Mouse (Mus musculus) gastrocnemius, postnatal 14 days (tissue): ENCODE results near the gene Ezh1. TPM values are rescaled to one million over a fixed set of nuclear protein-coding genes. Genes with fewer than 3 reads are reported as not detected.

ENCODE experiments used
- DNase-seq: peaks from one replicate; pipeline ENCODE4 v3.0.0; 2021; ENCODE audit warnings: mixed read lengths
- intact Hi-C: fragments of 180-260 bp; cut with DNase I; formaldehyde crosslinking; loops from one replicate; pipeline ENCODE4 v1.15.1; 2025; ENCODE audit warnings: low total_unique reads
- total RNA-seq, 2 experiments: library from RNA; stranded (reverse); gene quantifications; 2 replicates each; pipeline ENCODE4 v1.2.3; 2021

Ezh1 gene
- total RNA-seq, 2 experiments from 2014 or later: 13.5 to 18.1 TPM

GRCm38 (mm10) chr11:101188166-101188805 lies 38.0 kb downstream of the Ezh1 start:
- intact Hi-C loops: loop anchor here (10.0 kb wide), 2 partner anchors 203 to 303 kb away; no protein-coding TSS in a partner anchor
- DNase-seq: no peak

DNA sequence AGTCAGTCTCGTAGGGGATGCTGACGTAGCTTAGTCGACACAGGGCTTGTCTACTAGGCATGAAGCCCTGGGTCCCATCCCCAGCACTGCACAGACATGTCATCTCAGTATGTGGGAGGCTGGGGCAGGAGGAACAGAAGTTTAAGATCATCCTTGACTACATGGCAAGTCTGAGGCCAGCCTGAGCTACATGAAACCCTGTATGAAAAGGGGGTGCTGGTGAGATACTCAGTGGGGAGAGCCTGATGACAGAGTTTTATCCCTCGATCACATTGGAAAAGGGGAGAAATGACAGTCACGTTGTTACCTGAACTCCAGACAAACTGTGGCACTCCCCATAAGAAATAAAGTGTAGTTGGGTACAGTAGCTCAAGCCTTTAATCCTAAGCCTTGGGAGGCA lies 38.7 kb downstream of the Ezh1 start:
- no peak for DNase-seq
- intact Hi-C loops: loop anchor here (10.0 kb wide), 2 partner anchors 203 to 303 kb away; no protein-coding TSS in a partner anchor

GRCm38 (mm10) chr11:101186526-101187247 lies 39.6 kb downstream of the Ezh1 start:
- no peak for DNase-seq
- intact Hi-C loops: loop anchor here (10.0 kb wide), 2 partner anchors 202 to 302 kb away; no protein-coding TSS in a partner anchor

DNA sequence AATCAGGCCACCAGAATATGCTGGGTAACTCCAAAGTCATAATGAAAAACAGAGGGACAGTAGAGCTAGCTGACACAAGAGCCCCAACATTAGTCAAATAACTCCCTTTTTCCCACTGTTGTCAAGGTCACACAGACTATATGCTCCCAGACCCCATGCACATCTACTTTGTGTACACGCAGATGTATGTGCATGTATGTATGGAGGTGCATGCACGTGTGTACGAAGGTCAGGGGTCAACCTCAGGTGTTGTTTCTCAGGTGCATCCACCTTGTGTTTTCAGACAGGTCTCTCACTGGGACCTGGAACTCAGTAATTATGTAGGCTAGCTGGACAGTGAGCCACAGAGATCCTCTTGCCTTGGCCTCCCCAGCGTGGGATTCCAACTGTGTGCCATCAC lies 40.8 kb downstream of the Ezh1 start:
- intact Hi-C loops: loop anchor here (10.0 kb wide), 2 partner anchors 201 to 301 kb away; no protein-coding TSS in a partner anchor
- no peak for DNase-seq

GRCm38 (mm10) chr11:101184984-101185383 lies 41.3 kb downstream of the Ezh1 start:
- no peak for DNase-seq
- intact Hi-C loops: loop anchor here (10.0 kb wide), 2 partner anchors 200 to 300 kb away; no protein-coding TSS in a partner anchor

DNA sequence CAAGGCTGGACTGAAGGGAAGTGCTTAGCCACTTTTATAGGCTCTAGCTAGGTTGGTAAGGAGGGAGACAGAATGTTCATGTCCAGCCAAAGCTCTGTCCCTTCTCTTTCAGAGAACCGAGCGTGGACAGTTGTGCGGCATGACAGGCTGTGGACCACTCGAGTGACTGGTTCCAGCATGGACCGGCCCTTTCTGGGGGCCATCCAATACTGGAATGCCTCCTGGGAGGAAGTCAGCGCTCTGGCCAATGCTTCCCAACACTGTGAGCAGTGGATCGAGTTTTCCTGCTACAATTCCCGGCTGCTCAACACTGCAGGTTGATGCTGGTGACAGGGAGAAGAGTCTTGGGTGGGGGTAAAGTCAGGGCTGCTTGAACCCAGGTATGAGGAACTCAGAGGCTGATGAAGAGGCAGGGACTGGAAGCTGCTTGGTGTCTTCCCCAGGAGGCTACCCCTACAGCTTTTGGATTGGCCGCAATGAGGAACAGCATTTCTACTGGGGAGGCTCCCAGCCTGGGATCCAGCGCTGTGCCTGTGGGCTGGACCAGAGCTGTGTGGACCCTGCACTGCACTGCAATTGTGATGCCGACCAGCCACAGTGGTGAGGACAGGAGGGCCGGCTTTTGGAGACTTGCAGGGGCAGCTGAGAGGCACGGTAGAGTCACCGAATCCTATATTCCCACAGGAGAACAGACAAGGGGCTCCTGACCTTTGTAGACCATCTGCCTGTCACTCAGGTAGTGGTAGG lies 43.3 kb downstream of the Ezh1 start:
- no peak for DNase-seq
- intact Hi-C loops: loop anchor here (10.0 kb wide), 2 partner anchors 198 to 298 kb away; no protein-coding TSS in a partner anchor

DNA sequence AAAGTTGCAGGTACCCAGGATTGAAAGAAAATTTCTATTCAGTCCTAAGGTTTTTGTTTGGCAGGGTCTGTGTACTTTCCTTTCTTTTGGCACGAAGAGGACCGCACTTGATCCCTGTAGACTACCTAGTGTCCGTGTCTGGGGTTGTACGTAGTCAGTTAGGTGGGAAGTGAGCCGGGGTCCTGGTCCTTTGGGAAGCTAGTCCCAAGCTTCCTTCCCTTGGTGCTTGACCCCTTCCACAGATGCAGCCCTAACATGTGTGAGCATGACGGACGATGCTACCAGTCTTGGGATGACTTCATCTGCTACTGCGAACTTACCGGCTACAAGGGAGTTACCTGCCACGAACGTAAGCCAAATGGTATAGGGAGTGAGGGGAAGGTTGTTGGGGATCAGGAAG lies 44.3 kb downstream of the Ezh1 start:
- DNase-seq: no peak
- intact Hi-C loops: loop anchor here (10.0 kb wide), 2 partner anchors 197 to 297 kb away; no protein-coding TSS in a partner anchor

DNA sequence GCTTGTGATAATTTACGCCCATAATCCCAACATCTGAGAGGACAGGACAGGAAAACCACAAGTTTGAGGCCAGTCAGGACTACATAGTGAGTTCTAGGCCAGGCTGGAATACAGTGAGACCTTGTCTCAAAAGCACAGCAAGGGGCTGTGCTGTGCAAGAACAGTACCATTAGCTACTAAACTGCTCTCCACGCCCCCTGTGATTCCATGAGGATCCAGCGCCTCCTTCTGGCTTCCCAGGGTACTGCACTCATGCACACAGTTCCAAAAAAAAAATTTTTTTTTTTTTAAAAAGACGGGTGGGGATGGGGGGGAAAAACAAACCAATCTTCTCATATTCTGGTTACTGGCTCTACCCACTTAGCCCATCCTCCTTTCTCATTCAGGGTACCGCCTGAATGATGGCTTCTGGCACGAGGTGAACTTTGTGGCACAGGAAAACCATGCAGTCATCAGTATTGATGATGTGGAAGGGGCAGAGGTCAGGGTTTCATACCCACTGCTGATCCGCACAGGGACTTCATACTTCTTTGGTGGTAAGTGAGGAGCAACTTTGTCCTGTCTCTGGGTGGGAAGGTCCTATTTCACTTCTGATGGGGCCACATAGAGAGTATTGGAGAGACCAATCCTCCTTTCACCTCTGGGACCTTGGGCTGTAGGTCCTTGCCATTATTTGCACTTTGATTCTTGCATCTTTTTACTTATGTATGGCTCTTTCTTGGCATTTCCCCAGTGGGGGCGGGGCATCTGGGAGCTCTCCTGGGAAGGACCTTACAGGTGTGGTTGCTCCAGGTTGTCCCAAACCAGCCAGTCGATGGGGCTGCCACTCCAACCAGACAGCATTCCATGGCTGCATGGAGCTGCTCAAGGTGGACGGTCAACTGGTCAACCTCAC lies 45.2 kb downstream of the Ezh1 start:
- intact Hi-C loops: loop anchor here (10.0 kb wide), 2 partner anchors 196 to 296 kb away; no protein-coding TSS in a partner anchor
- peak; percentile 76 for DNase-seq

DNA sequence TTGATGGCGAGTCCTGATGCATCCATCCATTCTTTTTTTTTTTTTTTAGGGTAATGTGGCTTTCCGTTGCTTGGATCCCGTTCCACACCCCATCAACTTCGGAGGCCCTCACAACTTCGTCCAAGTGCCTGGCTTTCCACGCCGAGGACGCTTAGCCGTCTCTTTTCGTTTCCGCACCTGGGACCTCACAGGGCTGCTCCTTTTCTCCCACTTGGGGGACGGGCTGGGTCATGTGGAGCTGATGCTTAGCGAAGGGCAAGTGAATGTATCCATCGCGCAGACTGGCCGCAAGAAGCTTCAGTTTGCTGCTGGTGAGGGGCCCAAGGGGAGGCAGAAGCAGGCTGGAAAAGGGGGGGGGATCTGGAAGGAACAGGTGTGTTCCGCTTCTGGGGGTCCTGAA lies 46.0 kb downstream of the Ezh1 start:
- no peak for DNase-seq
- intact Hi-C loops: loop anchor here (10.0 kb wide), 2 partner anchors 195 to 295 kb away; no protein-coding TSS in a partner anchor

GRCm38 (mm10) chr11:101179306-101179705 lies 47.0 kb downstream of the Ezh1 start:
- DNase-seq: no peak
- intact Hi-C loops: loop anchor here (5.0 kb wide), 1 partner anchor 82 kb away; the partner anchor contains the start of gene Psmc3ip

DNA sequence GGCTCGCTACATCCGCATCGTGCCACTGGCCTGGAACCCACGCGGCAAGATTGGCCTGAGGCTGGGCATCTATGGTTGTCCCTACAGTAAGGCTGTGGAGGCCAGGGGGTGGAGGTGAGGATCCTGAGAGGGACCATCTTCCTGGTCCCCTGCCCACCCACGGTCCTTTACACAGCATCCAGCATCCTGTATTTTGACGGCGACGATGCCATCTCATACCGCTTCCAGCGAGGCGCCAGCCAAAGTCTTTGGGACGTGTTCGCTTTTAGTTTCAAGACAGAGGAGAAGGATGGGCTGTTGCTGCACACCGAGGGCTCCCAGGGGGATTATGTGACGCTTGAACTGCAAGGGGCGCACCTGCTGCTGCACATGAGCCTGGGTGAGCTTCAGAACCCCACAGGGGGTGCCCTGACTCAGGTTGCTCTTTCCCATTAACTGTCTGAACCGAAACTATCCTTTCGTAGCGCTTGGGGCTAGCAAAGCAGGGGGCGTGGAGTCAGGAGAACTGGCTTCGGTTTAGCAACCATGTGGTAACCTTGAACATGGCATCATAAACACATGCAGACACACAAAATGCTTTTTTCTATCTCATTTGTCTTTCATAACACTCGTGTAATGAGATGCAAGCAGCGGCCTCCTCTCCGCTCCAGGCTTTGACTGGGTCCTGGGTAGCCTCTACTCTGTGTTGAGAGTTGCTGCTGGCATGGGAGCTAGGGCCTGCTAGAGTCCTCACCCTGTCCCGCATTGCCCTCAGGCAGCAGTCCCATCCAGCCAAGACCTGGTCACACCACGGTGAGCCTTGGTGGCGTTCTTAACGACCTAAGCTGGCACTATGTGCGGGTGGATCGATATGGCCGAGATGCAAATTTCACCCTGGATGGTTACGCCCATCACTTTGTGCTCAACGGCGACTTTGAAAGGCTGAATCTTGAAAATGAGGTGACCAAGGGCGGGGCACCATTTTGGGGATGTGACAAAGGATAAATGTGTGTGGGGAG lies 47.9 kb downstream of the Ezh1 start:
- intact Hi-C loops: loop anchor here (5.0 kb wide), 1 partner anchor 81 kb away; the partner anchor contains the start of gene Psmc3ip
- DNase-seq: no peak

DNA sequence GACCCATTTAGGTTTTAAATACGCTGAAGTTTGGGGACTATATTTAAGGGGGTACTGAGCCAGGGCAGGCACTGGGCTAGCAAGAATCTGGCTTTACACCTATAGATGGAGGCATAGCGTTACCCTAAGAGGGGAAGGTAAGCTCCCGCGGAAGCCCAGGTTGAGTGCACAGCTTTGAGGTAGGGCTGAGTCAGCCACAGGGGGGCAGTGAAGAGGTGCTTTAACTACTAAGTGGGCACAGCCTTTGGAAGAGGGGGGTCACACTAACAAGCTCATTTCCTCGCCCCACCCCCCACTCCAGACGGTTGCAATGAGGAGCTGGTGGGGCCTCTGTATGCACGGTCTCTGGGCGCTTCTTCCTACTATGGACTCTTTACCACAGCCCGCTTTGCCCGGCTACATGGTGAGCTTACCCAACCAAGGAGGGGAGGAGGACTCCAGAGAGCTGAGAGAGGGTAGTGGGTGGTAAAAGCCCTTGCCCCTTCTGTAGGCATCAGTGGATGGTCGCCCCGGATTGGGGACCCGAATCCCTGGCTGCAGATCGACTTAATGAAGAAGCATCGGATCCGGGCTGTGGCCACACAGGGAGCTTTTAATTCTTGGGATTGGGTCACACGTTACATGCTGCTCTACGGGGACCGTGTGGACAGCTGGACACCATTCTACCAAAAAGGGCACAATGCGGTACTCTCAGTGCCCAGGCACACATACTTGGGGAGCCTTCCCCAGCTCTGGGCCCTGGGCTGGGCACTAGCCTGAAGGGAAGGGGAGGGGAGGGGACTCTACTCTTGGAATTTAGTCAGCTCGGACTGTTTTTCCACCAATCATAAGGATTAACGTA lies 49.1 kb downstream of the Ezh1 start:
- peak; percentile 48 for DNase-seq
- intact Hi-C loops: loop anchor here (5.0 kb wide), 1 partner anchor 80 kb away; the partner anchor contains the start of gene Psmc3ip

GRCm38 (mm10) chr11:101176117-101176691 lies 50.1 kb downstream of the Ezh1 start:
- intact Hi-C loops: loop anchor here (5.0 kb wide), 1 partner anchor 79 kb away; the partner anchor contains the start of gene Psmc3ip
- peak; percentile 61 for DNase-seq

- intact Hi-C loops: loop anchor here (5.0 kb wide), 1 partner anchor 78 kb away; the partner anchor contains the start of gene Psmc3ip
- no peak for DNase-seq
Observed at GRCm38 (mm10) chr11:101175636-101176116, 50.6 kb downstream of the Ezh1 start.

DNA sequence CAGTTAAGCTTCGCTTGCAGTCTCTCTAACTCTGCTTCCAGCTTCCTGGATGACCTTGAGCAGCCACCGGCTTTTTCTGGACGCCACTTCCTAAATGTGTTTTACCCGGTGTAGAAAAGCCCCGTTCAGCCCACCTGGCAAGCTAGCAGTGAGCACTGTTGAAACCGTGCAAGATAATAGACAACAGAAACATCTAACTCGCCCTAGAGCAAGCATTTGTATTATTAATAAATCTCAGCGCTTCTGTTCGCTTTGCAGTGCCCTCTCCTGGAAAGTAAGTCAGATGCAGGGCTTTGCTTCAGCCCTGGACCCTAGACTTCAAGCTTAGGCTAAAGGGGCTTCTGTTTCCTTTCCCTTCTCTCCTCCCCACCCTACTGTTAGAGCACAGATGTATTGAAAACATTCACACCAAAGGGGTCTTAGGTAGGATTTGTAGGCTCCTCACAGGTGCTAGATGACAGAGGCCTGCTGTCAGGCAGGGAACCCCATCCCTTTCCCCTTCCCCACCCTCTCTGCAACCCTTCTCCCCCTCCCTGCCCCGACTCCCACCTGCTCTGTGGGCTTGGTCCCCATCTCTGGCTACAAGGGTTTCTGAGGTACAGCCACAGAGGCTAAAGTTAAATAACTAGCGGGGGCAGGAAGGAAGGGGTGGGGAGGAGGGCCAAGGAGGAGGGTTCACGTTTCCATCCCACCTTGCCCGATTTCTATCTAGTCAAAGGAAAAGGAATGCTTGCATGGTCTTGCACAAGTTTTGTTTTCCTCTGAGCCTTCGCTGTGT lies 51.2 kb downstream of the Ezh1 start, which contains the start of gene Ccr10:
TSS of gene Ccr10 (minus strand) at position 593 of the 778 bp plus-strand sequence.
- intact Hi-C loops: loop anchor here (5.0 kb wide), 1 partner anchor 78 kb away; the partner anchor contains the start of gene Psmc3ip
- DNase-seq: no peak
